Mouse (Mus musculus) kidney, embryonic 14.5 days (tissue): ENCODE measurements around the gene Mrpl36. TPM values are rescaled to one million over a fixed set of nuclear protein-coding genes. Genes with fewer than 3 reads are reported as not detected.

Experiments
- ATAC-seq: fragments of 200-750 bp; cut with Nextera tagmentation; 2 replicates; pipeline ENCODE4 v1.8.0; 2017; ENCODE audit warnings: moderate number of reproducible peaks, mild to moderate bottlenecking, moderate TSS enrichment, moderate library complexity; ENCODE audit not compliant: low FRiP score, low TSS enrichment
- H3K27ac ChIP-seq: fragments of 300-500 bp; sonication (generic); 2 replicates; pipeline ENCODE4 v1.5.1; 2014; ENCODE audit warnings: low read depth, mild to moderate bottlenecking, low read length, moderate library complexity, mixed read lengths
- H3K27me3 ChIP-seq: fragments of 300-500 bp; sonication (generic); 2 replicates; pipeline ENCODE4 v1.6.1; 2014; ENCODE audit warnings: mild to moderate bottlenecking, low read length; ENCODE audit not compliant: control insufficient read depth, insufficient read depth
- H3K36me3 ChIP-seq: fragments of 300-500 bp; sonication (generic); 2 replicates; pipeline ENCODE4 v1.6.1; 2014; ENCODE audit warnings: low read length, mixed read lengths; ENCODE audit not compliant: control insufficient read depth, insufficient read depth
- H3K4me1 ChIP-seq: fragments of 300-500 bp; sonication (generic); 2 replicates; pipeline ENCODE4 v1.6.1; 2014; ENCODE audit warnings: low read length, mixed read lengths; ENCODE audit not compliant: control insufficient read depth, insufficient read depth
- H3K4me2 ChIP-seq: fragments of 300-500 bp; sonication (generic); replicated peaks from 2 replicates; pipeline ENCODE4 v1.6.1; 2014; ENCODE audit warnings: low read depth, mild to moderate bottlenecking, low read length
- H3K4me3 ChIP-seq: fragments of 300-500 bp; sonication (generic); 2 replicates; pipeline ENCODE4 v1.5.1; 2014; ENCODE audit warnings: mild to moderate bottlenecking, low read length
- H3K9ac ChIP-seq: fragments of 300-500 bp; sonication (generic); 2 replicates; pipeline ENCODE4 v1.6.1; 2014; ENCODE audit warnings: low read depth, mild to moderate bottlenecking, low read length, moderate library complexity
- H3K9me3 ChIP-seq: fragments of 300-500 bp; sonication (generic); 2 replicates; pipeline ENCODE4 v1.6.1; 2016; ENCODE audit warnings: low read length; ENCODE audit not compliant: control insufficient read depth
- WGBS: fragments of 180-500 bp; shearing (Covaris S2); extraction: QIAGEN DNeasy Blood & Tissue Kit; methylation state at CpG from one replicate; pipeline ENCODE4 v1.1.7; 2014; 5-methylcytosine and 5-hydroxymethylcytosine counted together
- polyA plus RNA-seq: library from polyadenylated mRNA; unstranded; fragments of >200 nt; fragmentation: Nextera tagmentation; extraction: Ambion mirVana; gene quantifications from 2 replicates; pipeline ENCODE4 v1.2.1, GENCODE M21; 2014

Mrpl36 gene
- polyA plus RNA-seq, 1 experiment from 2014 or later = 129 TPM

DNA sequence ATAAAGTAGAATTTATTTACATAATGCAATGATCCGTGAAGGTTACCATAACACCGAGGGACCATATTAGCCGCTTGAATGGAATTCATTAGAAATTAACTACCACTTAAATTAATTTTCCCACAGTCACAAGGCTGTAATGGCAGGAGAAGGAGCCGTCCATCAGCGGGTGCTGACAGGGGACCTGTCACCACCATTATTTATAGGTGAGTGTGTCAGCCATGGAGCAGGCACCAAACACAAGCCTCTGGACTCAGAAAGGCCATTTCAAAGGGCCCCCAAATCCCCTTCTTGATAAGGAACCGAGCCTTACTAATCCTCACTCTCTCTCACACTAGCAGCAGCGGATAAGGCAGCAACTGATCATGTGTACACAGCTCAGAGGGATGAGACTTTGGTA lies 8.4 kb downstream of the Mrpl36 start:
- Histone ChIP-seq H3K4me1 (peaks cover 4% of the 10 kb centered on the region), H3K4me2 (no peak overlapping the region), H3K27ac (no peak overlapping the region), H3K36me3 (no peaks in the 10 kb centered on the region), H3K27me3 (peaks cover 11% of the 10 kb centered on the region; the same call in 1 of the 2 replicates), H3K4me3 (no peak overlapping the region), H3K9me3 (no peaks in the 10 kb centered on the region), H3K9ac (no peak overlapping the region)
- WGBS = 36% methylated on average over 7 of the region's 7 CpGs
- 0 out of 2 replicates have a peak, but pooled peaks have one; percentile 22 for ATAC-seq

DNA sequence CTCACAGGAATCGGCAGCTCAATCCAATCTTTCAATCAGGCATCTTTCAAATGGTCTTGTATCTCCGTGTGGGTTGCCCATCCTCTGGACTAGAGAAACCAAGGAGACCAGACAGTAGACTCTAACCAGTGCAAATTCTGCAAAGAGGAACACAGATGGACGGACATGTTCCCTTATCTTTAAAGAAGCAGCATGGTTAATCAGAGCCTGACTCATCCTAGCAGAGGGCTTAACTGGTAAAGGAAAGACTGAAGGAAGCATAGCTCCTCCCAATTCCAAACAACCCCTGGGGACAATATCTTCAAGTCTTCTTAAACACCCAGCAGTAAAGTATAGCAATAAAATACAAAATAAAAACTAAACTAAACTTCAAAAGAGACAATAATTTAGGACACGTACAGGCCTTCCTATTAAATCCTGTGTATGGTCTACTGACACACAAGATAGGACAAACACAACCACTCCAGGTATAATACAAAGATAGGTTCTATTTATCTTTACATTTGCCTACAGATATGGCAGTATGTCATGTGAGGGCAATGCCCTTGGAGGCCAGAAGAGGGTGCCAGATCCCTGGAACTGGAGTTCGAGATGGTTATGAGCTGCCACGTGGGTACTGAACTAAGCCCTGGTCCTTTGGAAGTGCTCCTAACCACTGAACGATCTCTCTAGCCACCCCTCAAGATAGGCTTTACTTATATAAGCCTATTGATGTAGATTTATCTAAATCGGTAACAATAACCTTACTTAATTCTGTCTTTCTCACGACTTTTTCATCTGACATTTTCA lies 17.0 kb downstream of the Mrpl36 start:
- Histone ChIP-seq H3K4me1 (no peaks in the 10 kb centered on the region), H3K4me3 (no peak overlapping the region), H3K9ac (no peak overlapping the region), H3K4me2 (no peak overlapping the region), H3K9me3 (no peaks in the 10 kb centered on the region), H3K27ac (no peak overlapping the region), H3K36me3 (no peaks in the 10 kb centered on the region), H3K27me3 (peaks cover 2% of the 10 kb centered on the region; the same call in 1 of the 2 replicates)
- ATAC-seq = no peak
- WGBS = 83% methylated on average over 9 of the region's 9 CpGs

DNA sequence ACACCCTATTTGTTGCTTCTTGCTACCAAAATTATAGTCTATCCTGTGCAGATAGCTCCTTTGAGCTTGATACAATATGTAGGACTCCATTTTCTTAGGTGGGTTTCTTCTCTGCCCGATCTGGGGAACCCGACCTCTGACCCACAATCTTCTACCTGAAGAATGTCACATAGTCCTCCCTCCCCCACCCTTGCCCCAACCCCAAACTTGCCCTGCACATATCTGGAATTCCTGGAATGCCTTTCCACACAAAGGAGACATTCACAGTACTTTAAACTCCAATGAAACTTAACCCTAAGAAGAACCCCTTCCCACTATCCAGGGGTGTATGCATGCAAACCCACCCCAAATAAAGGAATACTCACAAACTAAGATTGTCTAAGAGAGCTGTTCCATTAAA lies 17.8 kb downstream of the Mrpl36 start:
- 50% methylated on average over 2 of the region's 2 CpGs for WGBS

DNA sequence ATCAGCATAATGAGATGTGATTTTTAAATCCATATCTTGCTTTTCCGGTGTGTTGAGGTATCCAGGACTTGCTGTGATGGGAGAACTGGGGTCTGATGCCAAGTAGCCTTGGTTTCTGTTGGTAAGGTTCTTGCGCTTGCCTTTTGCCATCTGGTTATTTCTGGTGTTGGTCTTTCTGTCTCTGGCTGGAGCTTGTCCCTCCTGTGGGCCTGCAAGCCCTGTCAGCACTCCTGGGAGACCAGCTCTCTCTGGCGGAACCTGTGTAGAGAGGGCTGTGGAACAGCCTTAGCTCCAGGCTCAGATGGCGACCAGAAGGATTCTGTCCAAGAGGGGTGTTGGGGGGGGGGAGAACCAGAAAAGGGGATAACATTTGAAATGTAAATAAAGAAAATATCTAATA lies 18.4 kb downstream of the Mrpl36 start:
- WGBS = 79% methylated on average over 4 of the region's 4 CpGs
- H3K27ac ChIP-seq = no peak overlapping the region

More for the DNA sequence above, 17.8 kb downstream of the Mrpl36 start:
- Histone ChIP-seq H3K9ac (no peak overlapping the region), H3K4me3 (no peak overlapping the region), H3K27ac (no peak overlapping the region), H3K9me3 (no peaks in the 10 kb centered on the region), H3K4me2 (no peak overlapping the region), H3K36me3 (no peaks in the 10 kb centered on the region), H3K4me1 (no peaks in the 10 kb centered on the region), H3K27me3 (no peaks in the 10 kb centered on the region)
- no peak for ATAC-seq

DNA sequence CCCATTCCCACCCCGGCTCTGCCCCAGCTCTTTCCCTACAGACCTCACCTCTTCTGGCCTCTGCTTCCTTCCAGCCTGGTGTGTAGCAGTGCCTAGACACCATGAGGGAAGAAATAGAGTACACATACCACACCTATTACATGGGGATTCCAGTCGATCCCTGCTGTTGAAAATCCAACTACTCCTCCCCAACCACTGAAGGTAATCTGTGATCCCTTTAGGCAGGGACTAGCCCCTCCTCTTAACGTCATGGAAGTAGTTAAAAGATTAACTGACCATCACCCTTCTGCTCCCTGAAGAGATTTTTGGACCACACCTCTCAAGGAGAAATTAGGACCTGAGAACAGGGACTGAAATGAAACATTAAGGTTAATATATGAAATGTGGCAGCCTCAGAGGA lies 18.9 kb downstream of the Mrpl36 start:
- Histone ChIP-seq H3K36me3 (no peaks in the 10 kb centered on the region), H3K4me1 (no peaks in the 10 kb centered on the region), H3K4me3 (no peak overlapping the region), H3K4me2 (no peak overlapping the region), H3K9ac (no peak overlapping the region), H3K27me3 (no peaks in the 10 kb centered on the region), H3K27ac (no peak overlapping the region), H3K9me3 (no peaks in the 10 kb centered on the region)
- ATAC-seq = no peak
- WGBS = 74% methylated on average over 3 of the region's 3 CpGs

More for the DNA sequence above, 18.4 kb downstream of the Mrpl36 start:
- H3K27me3 ChIP-seq = no peaks in the 10 kb centered on the region
- no peak overlapping the region for H3K4me2 ChIP-seq
- no peaks in the 10 kb centered on the region for H3K36me3 ChIP-seq
- no peaks in the 10 kb centered on the region for H3K4me1 ChIP-seq
- ATAC-seq = no peak
- H3K4me3 ChIP-seq = no peak overlapping the region
- H3K9me3 ChIP-seq = no peaks in the 10 kb centered on the region
- no peak overlapping the region for H3K9ac ChIP-seq

DNA sequence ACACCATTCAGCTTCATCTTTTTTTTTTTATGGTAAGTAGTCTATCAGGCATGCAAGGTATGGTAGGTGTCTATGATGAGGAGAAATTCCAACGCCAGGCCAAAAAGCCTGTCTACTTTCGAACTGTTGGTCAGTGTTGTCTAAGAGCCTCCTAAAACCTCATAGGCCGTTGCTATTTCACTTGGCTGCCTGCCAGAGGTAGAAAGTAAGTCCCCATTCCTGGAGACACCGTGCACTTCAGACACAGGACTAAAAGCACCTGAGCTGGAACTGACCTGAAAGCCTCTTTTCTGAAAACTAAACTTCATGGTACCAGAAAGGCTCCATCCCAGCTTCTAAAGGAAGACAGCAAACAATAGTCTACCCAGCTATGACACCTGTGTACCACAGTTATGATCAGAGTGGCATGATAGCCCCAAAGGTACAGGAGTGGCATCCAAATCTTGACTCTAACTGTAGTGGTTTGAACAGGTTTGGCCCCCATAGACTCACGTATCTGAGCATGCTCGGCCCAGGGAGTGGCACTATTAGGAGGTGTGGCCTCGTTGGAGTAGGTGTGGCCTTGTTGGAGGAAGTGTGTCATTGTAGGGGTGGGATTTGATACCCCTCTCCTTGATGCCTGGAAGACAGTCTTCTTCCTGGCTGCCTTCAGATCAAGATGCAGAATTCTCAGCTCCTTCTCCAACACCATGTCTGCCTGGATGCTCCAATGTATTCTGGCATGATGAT lies 19.8 kb downstream of the Mrpl36 start:
- Histone ChIP-seq H3K9ac (no peak overlapping the region), H3K9me3 (no peaks in the 10 kb centered on the region), H3K4me3 (no peak overlapping the region), H3K4me2 (no peak overlapping the region), H3K36me3 (no peaks in the 10 kb centered on the region), H3K27ac (no peak overlapping the region), H3K4me1 (no peaks in the 10 kb centered on the region), H3K27me3 (no peaks in the 10 kb centered on the region)
- no peak for ATAC-seq
- 77% methylated on average over 7 of the region's 7 CpGs for WGBS

DNA sequence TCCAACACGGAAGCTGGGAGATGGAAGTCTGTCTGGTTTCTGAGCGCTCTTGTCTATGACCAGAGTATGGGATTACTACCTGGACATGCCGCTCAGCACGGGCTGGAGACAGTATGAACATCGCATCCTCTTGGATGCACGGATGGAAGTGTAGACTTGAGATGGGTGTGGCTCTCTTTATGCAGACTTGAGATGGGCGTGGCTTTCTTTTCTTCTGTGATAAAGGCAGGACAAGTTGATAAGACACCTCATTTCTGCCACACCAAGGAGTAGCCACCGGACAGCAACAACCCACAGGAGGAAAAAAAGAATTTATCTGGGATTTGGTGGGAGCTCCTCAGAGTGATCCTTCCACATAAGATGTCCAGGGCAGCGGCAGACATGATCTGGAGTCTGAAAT lies 22.4 kb downstream of the Mrpl36 start:
- Histone ChIP-seq H3K4me3 (no peak overlapping the region), H3K4me2 (no peak overlapping the region), H3K36me3 (no peaks in the 10 kb centered on the region), H3K9me3 (no peaks in the 10 kb centered on the region), H3K4me1 (no peaks in the 10 kb centered on the region), H3K27me3 (no peaks in the 10 kb centered on the region), H3K27ac (no peak overlapping the region), H3K9ac (no peak overlapping the region)
- ATAC-seq = no peak
- WGBS = 88% methylated on average over 9 of the region's 9 CpGs

DNA sequence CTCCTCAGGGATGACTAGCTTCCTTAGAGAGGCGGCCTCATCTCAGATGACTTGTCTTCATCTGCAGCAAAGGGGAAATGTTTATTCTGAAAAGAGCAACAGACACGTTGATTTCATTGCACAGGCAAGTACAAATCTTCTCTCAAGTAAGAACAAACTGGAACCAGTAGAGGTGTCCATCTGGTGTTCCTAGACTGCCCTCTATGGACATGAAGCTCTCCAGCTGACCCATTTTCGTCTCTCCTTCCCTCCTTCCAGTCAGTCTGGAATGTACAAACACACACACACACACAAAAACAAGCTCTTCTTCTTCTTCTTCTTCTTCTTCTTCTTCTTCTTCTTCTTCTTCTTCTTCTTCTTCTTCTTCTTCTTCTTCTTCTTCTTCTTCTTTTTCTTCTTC lies 23.6 kb downstream of the Mrpl36 start:
- H3K9me3 ChIP-seq = no peaks in the 10 kb centered on the region
- 72% methylated on average over 3 of the region's 3 CpGs for WGBS
- H3K36me3 ChIP-seq = no peaks in the 10 kb centered on the region
- no peaks in the 10 kb centered on the region for H3K27me3 ChIP-seq
- H3K4me1 ChIP-seq = no peaks in the 10 kb centered on the region
- ATAC-seq = no peak
- H3K4me2 ChIP-seq = no peak overlapping the region
- H3K9ac ChIP-seq = no peak overlapping the region
- H3K27ac ChIP-seq = no peak overlapping the region
- no peak overlapping the region for H3K4me3 ChIP-seq

DNA sequence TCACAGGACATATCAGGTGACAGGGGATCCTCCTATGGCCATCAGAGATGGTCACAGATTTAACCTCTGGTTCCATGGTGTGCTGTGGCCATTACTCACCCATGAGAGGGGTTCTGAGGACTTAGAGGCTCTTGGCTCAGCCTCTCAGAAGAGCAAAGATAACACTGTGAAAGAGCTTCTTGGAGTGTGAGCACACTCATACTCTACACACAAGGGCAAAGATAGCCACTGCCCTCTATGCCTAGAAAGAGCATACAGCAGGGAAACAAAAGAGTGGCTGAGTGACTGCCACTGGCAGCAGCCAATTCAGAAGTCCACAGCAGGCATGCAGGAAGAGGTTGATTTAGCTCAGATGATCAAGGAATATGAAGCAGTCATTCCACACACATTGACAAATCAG lies 24.2 kb downstream of the Mrpl36 start:
- Histone ChIP-seq H3K27me3 (no peaks in the 10 kb centered on the region), H3K4me2 (no peak overlapping the region), H3K4me1 (no peaks in the 10 kb centered on the region), H3K9ac (no peak overlapping the region), H3K36me3 (no peaks in the 10 kb centered on the region), H3K9me3 (no peaks in the 10 kb centered on the region), H3K27ac (no peak overlapping the region), H3K4me3 (no peak overlapping the region)
- ATAC-seq = no peak
